Mouse (Mus musculus) testis, adult 2 months (tissue): ENCODE data around the gene Fau.

Experiments
- CTCF ChIP-seq: fragments of 200-500 bp; IDR thresholded peaks from 2 replicates; pipeline ENCODE4 v1.5.1; 2012; ENCODE audit warnings: low read depth, mild to moderate bottlenecking, inconsistent platforms, low read length, moderate library complexity; ENCODE audit not compliant: control insufficient read depth, insufficient read depth, insufficient replicate concordance
- POLR2A ChIP-seq: fragments of 200-500 bp; IDR thresholded peaks from 2 replicates; pipeline ENCODE4 v1.6.1; 2012; ENCODE audit warnings: low read depth, mild to moderate bottlenecking, inconsistent platforms, low read length, moderate library complexity; ENCODE audit not compliant: control insufficient read depth

DNA sequence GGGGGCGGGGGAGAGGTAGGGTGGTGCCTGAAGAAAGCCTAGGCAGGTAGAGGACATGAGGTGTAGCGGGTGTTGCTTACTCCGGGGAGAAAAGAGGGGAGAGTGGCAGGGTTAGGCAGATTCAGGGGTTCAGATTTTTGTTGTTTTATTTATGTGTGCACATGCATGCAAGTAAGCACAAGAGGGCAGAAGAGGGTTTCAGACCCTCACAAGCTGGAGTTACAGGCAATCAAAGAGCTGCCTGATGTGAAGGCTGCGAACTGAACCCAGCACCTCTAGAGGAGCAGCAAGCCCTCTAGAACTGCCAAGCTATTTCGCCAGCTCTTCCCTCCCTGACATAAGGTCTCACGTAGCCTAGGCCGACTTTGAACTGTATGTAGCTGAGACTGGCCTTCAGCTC is 41.1 kb upstream of the Fau start:
- TF ChIP-seq CTCF, result no peak
- no peak for TF ChIP-seq POLR2A
